Mouse (Mus musculus) intestine, embryonic 16.5 days (tissue): ENCODE measurements around the gene Abhd5. TPM values are rescaled to one million over a fixed set of nuclear protein-coding genes. Genes with fewer than 3 reads are reported as not detected.
"Not testable (repeated sequence)": the region's sequence is repeated elsewhere in the genome, so short reads cannot be mapped to it uniquely, and the experiment has no call there.

ENCODE experiments used
- ATAC-seq: fragments of 200-750 bp; cut with Nextera tagmentation; 2 replicates; pipeline ENCODE4 v1.8.0; 2017; ENCODE audit warnings: moderate TSS enrichment, moderate library complexity
- H3K27ac ChIP-seq: fragments of 300-500 bp; sonication (generic); 2 replicates; pipeline ENCODE4 v1.5.1; 2014; ENCODE audit warnings: mild to moderate bottlenecking, low read length
- H3K27me3 ChIP-seq: fragments of 300-500 bp; sonication (generic); replicated peaks from 2 replicates; pipeline ENCODE4 v1.6.1; 2014; ENCODE audit warnings: low read length, control low read depth, mixed read lengths; ENCODE audit not compliant: control insufficient read depth, insufficient read depth
- H3K36me3 ChIP-seq: fragments of 300-500 bp; sonication (generic); 2 replicates; pipeline ENCODE4 v1.6.1; 2014; ENCODE audit warnings: low read length, control low read depth; ENCODE audit not compliant: control insufficient read depth, insufficient read depth
- H3K4me1 ChIP-seq: fragments of 300-500 bp; sonication (generic); 2 replicates; pipeline ENCODE4 v1.6.1; 2014; ENCODE audit warnings: low read length, control low read depth, mixed read lengths; ENCODE audit not compliant: control insufficient read depth, insufficient read depth
- H3K4me2 ChIP-seq: fragments of 300-500 bp; sonication (generic); 2 replicates; pipeline ENCODE4 v1.6.1; 2014; ENCODE audit warnings: low read depth, low read length, control low read depth
- H3K4me3 ChIP-seq: fragments of 300-500 bp; sonication (generic); 2 replicates; pipeline ENCODE4 v1.5.1; 2014; ENCODE audit warnings: mild to moderate bottlenecking, low read length
- H3K9ac ChIP-seq: fragments of 300-500 bp; sonication (generic); 2 replicates; pipeline ENCODE4 v1.6.1; 2014; ENCODE audit warnings: low read depth, low read length
- H3K9me3 ChIP-seq: fragments of 300-500 bp; sonication (generic); 2 replicates; pipeline ENCODE4 v1.6.1; 2016; ENCODE audit warnings: low read length, control low read depth; ENCODE audit not compliant: control insufficient read depth
- WGBS: fragments of 180-500 bp; shearing (Covaris S2); extraction: QIAGEN DNeasy Blood & Tissue Kit; methylation state at CpG from one replicate; pipeline ENCODE4 v1.1.7; 2014; 5-methylcytosine and 5-hydroxymethylcytosine counted together
- polyA plus RNA-seq: library from polyadenylated mRNA; unstranded; fragments of >200 nt; fragmentation: Nextera tagmentation; extraction: Ambion mirVana; gene quantifications from 2 replicates; pipeline ENCODE4 v1.2.1, GENCODE M21; 2015

Abhd5 gene
- 17.9 and 20.8 TPM in 2 replicates for polyA plus RNA-seq

GRCm38 (mm10) chr9:122351303-122352024 lies at the start of gene Abhd5:
Gene Abhd5, plus strand, starts transcription at chr9:122351608.
- peak within 1 kb of the TSS; percentile 84 for H3K4me3 ChIP-seq
- no peaks in the 10 kb centered on the region for H3K36me3 ChIP-seq
- H3K9ac ChIP-seq = peak within 1 kb of the TSS; percentile 91
- H3K27ac ChIP-seq = peak within 1 kb of the TSS; percentile 51
- peak; percentile 99 for ATAC-seq
- WGBS = under 1% methylated on average over 83 of the region's 84 CpGs
- peak within 1 kb of the TSS; percentile 76 for H3K4me2 ChIP-seq
- H3K27me3 ChIP-seq = no peaks in the 10 kb centered on the region
- H3K4me1 ChIP-seq = no peaks in the 10 kb centered on the region
- H3K9me3 ChIP-seq = no peaks in the 10 kb centered on the region

GRCm38 (mm10) chr9:122305302-122305701 lies 46.1 kb upstream of the Abhd5 start:
- Histone ChIP-seq H3K4me1 (0 out of 2 replicates have a peak, but pooled peaks cover 3% of the 10 kb centered on the region), H3K36me3 (no peaks in the 10 kb centered on the region), H3K4me2 (no peak overlapping the region), H3K4me3 (no peak overlapping the region), H3K9ac (no peak overlapping the region), H3K27me3 (no peaks in the 10 kb centered on the region), H3K27ac (no peak overlapping the region), H3K9me3 (no peaks in the 10 kb centered on the region)
- 70% methylated on average over 3 of the region's 3 CpGs for WGBS
- ATAC-seq = no peak

- no peak overlapping the region for H3K4me3 ChIP-seq
- WGBS = 60% methylated on average over 14 of the region's 14 CpGs
- H3K27ac ChIP-seq = no peak overlapping the region
- H3K36me3 ChIP-seq = no peaks in the 10 kb centered on the region
- ATAC-seq = peak; percentile 69
- peaks cover 6% of the 10 kb centered on the region; the same call in 1 of the 2 replicates for H3K4me1 ChIP-seq
- no peaks in the 10 kb centered on the region for H3K9me3 ChIP-seq
- no peak overlapping the region for H3K9ac ChIP-seq
- H3K27me3 ChIP-seq = no peaks in the 10 kb centered on the region
- H3K4me2 ChIP-seq = no peak overlapping the region
These were observed 42.1 kb upstream of the Abhd5 start for GRCm38 (mm10) chr9:122309013-122309980.

GRCm38 (mm10) chr9:122310613-122311049 lies 40.8 kb upstream of the Abhd5 start:
- H3K27ac ChIP-seq = peak overlapping the region; percentile 52
- no peaks in the 10 kb centered on the region for H3K27me3 ChIP-seq
- no peaks in the 10 kb centered on the region for H3K36me3 ChIP-seq
- 3% methylated on average over 18 of the region's 19 CpGs for whole genome bisulfite sequencing
- H3K4me1 ChIP-seq = peaks cover 6% of the 10 kb centered on the region; the same call in 1 of the 2 replicates
- H3K4me2 ChIP-seq = peak overlapping the region; percentile 52
- H3K4me3 ChIP-seq = peak overlapping the region; percentile 48
- H3K9ac ChIP-seq = peak overlapping the region; percentile 67
- no peaks in the 10 kb centered on the region for H3K9me3 ChIP-seq
- peak; percentile 88 for ATAC-seq

GRCm38 (mm10) chr9:122311051-122311760 lies 40.2 kb upstream of the Abhd5 start:
- WGBS = 59% methylated on average over 7 of the region's 7 CpGs
- no peaks in the 10 kb centered on the region for H3K36me3 ChIP-seq
- H3K4me3 ChIP-seq = peak overlapping the region; percentile 48
- H3K27me3 ChIP-seq = no peaks in the 10 kb centered on the region
- H3K9me3 ChIP-seq = no peaks in the 10 kb centered on the region
- ATAC-seq = peak; percentile 70
- H3K4me1 ChIP-seq = peaks cover 6% of the 10 kb centered on the region; the same call in 1 of the 2 replicates
- peak overlapping the region; percentile 67 for H3K9ac ChIP-seq
- H3K27ac ChIP-seq = peak overlapping the region; percentile 52; the same call in 1 of the 2 replicates
- peak overlapping the region; percentile 52 for H3K4me2 ChIP-seq

GRCm38 (mm10) chr9:122312296-122312990 lies 39.0 kb upstream of the Abhd5 start:
- H3K4me3 ChIP-seq = no peak overlapping the region
- no peaks in the 10 kb centered on the region for H3K27me3 ChIP-seq
- H3K27ac ChIP-seq = no peak overlapping the region
- no peak overlapping the region for H3K4me2 ChIP-seq
- H3K36me3 ChIP-seq = no peaks in the 10 kb centered on the region
- no peak for ATAC-seq
- H3K4me1 ChIP-seq = peaks cover 6% of the 10 kb centered on the region; the same call in 1 of the 2 replicates
- WGBS = 85% methylated on average over 7 of the region's 7 CpGs
- H3K9ac ChIP-seq = no peak overlapping the region
- H3K9me3 ChIP-seq = no peaks in the 10 kb centered on the region

GRCm38 (mm10) chr9:122313128-122313527 lies 38.3 kb upstream of the Abhd5 start:
- not testable (repeated sequence) for H3K27me3 ChIP-seq, H3K4me1 ChIP-seq, H3K36me3 ChIP-seq, H3K27ac ChIP-seq, H3K9ac ChIP-seq, H3K4me2 ChIP-seq, H3K4me3 ChIP-seq, H3K9me3 ChIP-seq, ATAC-seq
- 57% methylated on average over 1 of the region's 1 CpGs for WGBS

- Histone ChIP-seq H3K9ac (no peak overlapping the region), H3K36me3 (no peaks in the 10 kb centered on the region), H3K27ac (no peak overlapping the region), H3K4me2 (no peak overlapping the region), H3K4me1 (peaks cover 6% of the 10 kb centered on the region; the same call in 1 of the 2 replicates), H3K9me3 (no peaks in the 10 kb centered on the region), H3K27me3 (no peaks in the 10 kb centered on the region), H3K4me3 (no peak overlapping the region)
- no peak for ATAC-seq
- whole genome bisulfite sequencing = 80% methylated on average over 6 of the region's 6 CpGs
These were observed 37.0 kb upstream of the Abhd5 start for GRCm38 (mm10) chr9:122314386-122314785.
